Mouse (Mus musculus) spleen, postnatal 0 days (tissue): ENCODE results near the gene Sos2. TPM values are rescaled to one million over a fixed set of nuclear protein-coding genes. Genes with fewer than 3 reads are reported as not detected.

ENCODE experiments used
- polyA plus RNA-seq: library from polyadenylated mRNA; unstranded; fragments of >200 nt; fragmentation: Nextera tagmentation; extraction: Ambion mirVana; gene quantifications from 2 replicates; pipeline ENCODE4 v1.2.1, GENCODE M21; 2015

Gene Sos2
- 8.0 and 9.8 TPM in 2 replicates for polyA plus RNA-seq

DNA sequence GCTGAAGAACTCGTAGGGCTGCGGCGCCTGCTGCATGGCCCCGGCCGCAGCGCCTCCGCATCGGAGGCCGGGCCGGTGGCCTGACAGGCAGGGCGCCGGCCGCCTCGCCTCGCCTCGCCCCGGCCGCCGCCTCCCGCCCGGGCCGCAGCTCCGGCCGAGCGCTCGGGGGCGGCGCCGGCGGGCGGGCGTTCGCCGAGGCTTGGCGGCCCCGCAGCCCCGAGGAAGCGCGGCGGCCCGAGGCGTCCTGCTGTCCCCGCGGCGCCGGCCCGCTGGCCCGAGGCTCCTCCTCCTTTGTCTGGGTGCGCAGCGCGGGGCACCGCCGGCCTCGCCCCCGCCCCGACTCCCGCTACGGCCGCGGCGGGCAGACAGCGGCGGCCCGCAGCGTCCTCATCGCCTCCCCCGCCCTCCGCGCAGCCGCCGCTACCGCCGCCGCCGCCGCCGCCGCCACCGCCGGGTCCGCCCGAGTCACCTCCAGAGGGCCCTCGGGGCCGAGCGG is at the start of gene Sos2:
Gene Sos2, minus strand, starts transcription at position 287 of the 496 bp plus-strand sequence.

DNA sequence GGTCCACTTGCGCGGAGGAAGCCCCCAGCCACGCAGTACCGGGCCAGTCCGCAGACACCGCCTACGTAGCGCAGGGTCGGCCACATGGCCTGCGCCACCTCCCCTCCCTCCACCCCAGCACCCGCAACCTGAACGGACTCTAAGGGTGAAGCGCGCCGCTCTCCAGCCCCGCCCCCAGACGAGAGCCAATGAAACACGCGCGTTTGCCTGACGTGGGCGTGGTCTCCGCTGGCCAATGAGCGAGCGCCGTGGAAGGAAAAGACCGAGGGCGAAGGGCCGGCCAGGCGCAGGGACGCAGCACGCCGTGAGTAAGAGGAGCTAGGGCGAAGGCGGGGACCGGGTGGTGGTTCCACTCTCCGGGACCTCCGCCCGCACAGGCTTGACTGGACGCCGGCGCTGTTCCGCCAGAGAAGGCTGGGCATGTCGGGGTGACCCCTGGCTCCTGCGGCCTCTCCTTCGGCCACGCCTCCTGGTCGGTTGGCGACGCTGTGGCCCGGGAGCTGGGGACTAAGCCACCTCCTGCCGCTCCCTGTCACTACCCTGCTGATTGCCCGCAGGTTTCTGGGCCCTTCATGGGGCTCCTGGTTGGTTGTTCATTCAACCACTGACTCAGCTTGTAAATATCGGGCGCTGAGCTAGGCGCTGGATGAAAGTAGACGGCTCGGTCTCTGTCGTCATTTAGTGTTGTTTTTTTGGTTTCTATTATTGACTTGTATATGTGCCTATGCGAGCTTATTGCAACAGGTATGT is 43.2 kb upstream of the Sos2 start, which contains the start of the genes L2hgdh and Atp5s:
Gene L2hgdh, minus strand, starts transcription at position 163 of the 750 bp plus-strand sequence.
Gene Atp5s, plus strand, starts transcription at position 240 of the 750 bp plus-strand sequence.

DNA sequence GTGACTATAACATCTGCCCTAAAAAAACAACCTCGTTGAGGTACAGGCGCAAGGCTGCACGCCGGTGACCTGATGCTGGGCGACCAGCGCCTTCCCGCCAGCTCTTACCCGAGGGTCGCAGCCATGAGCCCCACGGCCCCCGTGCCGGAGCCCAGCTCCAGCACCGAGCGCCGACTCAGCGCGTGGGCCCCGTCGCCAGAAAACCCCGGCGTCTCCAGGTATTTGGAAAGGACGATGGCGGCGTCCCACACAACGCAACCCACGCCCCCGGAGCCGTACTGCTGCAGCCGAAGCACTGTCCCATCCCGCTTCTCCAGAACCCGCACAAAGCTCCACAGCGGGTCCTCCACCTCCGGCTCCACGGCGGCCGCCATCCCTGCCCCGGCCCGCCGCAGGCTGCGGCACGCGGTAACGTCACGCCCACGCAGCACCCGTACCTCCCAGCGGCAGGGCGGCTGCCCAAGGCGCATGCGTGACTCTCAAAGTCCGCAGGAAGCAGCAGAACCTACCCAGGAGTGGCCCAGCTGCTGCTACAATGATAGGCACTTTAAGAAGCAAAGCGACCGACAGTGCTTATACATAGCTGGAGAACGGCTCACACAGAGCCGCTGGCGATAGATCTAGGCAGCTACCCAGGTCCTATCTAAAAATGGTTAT is 98.9 kb downstream of the Sos2 start, which contains the start of gene Vcpkmt:
Gene Vcpkmt, minus strand, starts transcription at position 416 of the 657 bp plus-strand sequence.

Other genes with a start within 250 kb of the Sos2 start
- gene Vcpkmt, start 98.8 kb downstream of the Sos2 start, polyA plus RNA-seq, result 13.6 and 16.2 TPM in 2 replicates
- gene L2hgdh, start 43.0 kb upstream of the Sos2 start, polyA plus RNA-seq, result 9.8 and 10.0 TPM in 2 replicates
- 27.1 and 29.2 TPM in 2 replicates for gene Atp5s, start 43.1 kb upstream of the Sos2 start, polyA plus RNA-seq
- gene Cdkl1, start 109.4 kb upstream of the Sos2 start, polyA plus RNA-seq, result 2.8 and 3.5 TPM in 2 replicates
- 1.9 and 2.1 TPM in 2 replicates for gene Atl1, start 210.8 kb upstream of the Sos2 start, polyA plus RNA-seq
- gene Map4k5, start 211.3 kb upstream of the Sos2 start, polyA plus RNA-seq, result 24.1 and 25.8 TPM in 2 replicates